Mouse (Mus musculus): ENCODE measurements around the gene Ercc5.

Gene Ercc5

DNA sequence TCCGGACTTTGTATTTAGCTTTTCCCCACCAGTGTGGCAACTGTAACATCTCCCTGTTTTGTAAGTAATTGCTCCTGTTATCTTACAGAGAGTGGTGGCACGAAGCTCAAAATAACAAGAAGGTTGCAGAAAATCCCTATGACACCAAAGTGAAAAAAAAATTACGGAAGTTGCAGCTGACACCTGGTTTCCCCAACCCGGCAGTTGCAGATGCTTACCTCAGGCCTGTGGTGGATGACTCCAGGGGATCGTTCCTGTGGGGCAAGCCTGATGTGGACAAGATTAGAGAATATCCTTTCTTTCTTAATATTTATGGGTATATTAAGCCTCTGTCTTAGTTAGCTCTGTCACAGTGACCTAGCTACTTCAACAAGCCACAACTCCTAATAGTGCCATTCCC lies 30.5 kb downstream of the Ercc5 start:
- no peak for DNase-seq

DNA sequence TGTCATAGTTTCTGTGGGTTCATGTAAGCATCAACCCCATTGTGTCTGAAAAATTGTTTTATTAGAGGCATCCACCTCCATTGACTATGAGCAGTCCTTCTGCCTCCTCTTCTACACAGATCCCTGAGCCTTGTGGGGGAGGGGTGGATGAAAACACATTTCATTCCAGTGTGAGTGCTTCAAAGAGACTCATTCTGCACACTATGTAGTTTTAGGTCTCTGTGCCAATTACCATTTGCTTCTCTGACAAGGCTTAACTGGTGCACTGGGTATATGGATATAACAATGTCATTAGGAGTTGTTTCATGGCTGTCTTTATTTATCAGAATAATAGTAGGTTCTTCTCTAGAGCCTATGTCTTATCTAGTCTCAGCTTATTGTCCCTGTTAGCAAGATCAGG lies 38.9 kb downstream of the Ercc5 start:
- DNase-seq, result no peak

DNA sequence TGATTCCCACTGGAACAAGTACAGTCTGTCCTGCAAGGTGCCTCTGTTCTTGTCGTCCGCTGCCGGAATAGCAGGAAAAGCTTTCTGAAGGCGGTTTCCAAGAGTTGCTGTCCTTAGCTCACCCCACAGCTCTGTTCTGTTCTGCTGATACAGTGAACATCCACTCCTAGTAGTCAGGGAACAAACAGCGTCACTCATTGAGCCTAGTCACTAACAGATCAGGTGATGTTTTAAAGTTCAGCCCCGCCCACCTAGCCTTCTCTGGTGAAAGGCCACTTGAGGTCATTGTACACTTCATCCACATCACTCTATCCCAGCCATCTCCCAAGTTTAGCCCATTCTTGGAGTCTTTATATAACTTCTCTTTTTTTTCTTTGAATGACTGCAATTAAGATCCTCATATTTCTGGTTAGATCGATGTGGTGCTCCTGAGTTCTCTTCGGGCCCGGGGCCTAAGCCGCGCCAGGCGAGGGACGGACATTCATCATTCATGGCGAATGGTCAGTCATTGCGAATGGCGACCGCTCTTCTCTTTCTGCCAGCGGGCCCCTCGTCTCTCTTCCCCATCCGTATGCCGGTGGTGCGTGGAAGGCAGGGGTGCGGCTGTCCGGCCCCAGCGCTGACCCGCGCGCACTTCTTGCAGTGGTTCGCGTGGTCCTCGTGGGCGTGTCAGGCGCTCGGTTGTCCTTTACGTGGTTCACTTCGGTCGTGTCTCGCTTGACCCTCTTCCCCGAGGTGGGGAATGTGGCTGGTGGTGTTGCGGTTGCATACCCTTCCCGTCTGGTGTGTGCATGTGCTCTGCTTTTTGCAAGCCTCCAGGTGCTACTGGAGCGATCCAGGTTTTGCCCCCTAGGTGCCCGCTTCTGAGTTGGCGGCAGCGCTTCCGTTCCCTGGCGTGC lies 51.0 kb downstream of the Ercc5 start:
- peak; percentile 44 for DNase-seq

DNA sequence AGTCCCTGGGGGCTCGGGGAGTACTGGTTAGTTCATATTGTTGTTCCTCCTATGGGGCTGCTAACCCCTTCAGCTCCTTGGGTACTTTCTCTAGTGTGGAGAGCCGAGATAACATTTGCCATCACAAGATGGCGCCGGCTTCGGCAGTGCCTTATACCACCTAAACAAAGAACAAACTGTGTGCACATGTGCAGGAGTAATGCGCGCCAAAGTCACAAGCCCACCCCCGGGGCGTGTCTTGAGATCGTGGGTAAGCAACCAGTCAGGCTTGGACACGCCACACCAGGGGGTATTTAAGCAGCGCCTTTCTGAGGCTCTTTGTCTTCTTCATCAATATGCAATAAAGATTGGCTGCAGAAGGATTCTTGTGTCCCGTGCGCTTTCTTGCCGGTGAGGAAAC lies 55.3 kb downstream of the Ercc5 start:
- no peak for DNase-seq

DNA sequence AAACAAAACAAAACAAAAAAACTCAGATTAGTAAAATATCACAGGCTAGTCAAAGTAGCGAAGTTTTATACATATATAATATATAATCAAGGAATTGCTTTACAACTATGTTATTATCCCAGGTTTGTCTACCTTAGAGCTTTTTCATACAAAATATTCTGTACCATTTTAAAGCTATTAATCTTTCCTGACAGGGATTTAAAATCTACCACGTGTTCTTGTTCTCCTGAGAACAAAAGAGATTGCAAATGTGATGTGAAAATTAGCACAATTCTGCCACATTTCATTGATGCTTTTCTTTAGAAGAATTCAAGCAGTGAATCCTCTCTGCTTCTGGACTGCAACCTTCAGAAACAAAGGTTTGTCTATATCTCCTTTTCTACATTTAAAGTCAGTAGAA lies 66.9 kb downstream of the Ercc5 start:
- DNase-seq, result no peak

DNA sequence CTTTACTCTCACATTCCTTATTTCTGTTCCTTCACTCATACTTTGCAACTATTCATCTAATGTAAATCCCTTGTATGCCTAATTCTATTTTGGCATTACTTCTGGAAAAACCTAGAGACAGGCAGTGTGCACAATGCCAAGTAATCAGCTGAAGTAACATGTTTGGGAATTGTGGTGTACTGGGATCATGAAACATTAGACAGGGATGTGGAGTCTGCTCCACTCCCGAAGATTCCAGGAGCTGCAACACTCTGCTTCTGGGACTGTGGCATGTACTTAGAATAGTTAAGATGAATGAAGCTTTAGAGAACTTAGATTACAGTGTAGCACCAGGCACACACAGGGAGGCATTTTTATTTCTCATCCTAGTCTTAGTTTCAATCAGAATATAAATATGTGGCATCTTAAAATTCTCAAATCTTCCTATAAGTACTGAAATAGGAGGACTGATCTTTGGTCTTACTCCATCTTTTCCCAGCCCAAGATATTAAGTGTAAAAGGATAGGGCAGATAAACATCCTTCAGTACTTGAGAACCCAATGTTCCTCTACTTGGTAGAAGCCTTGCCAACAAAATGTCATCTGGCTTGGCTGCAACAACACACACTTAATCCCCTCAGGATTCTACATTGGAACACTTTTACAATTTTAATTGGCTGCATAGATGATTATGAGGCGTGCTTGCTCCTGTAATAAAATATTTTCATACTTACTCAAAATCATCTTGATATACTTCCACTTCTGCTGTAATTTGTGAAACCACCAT lies 69.0 kb downstream of the Ercc5 start:
- no peak for DNase-seq

DNA sequence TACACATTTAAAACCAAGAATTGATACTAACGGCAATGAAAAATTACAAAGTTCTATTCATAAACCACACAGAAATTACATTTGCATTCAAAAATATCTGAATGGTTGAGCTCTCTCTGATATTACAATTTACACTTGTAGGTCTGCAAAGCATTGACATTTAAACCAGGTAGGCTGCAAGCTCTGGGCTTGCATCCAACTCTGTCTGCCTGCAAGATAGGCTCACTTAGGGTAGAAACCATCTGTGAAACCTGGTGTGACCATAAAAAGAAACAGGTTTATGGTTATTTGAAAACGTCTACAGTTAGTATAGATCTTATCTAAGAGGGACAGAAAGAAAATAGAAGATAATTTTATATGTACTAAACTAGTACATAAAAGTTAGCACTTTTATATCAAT lies 69.6 kb downstream of the Ercc5 start:
- peak; percentile 21 for DNase-seq

DNA sequence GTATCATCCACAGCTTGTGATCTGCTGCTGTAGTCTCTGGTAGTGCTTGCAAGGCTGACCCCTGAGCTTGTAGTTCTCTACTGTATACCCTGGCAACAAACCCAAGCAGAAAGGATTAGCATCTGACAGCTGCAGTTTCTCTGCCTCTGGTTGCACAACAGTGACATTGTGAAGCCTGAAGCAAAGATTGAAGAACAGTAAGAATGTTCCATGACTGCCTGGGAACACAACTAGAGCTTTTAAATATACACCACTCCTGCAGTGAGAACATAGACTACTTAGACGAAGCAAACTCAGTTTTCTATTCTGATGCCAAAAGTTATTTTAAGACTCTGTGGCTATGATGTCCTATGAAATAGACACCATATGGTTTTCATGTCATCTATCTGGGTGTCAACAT lies 71.3 kb downstream of the Ercc5 start, which contains the start of gene Mettl21e:
Gene Mettl21e (minus strand): TSS at position 86 of the 400 bp plus-strand sequence.
- no peak for DNase-seq

DNA sequence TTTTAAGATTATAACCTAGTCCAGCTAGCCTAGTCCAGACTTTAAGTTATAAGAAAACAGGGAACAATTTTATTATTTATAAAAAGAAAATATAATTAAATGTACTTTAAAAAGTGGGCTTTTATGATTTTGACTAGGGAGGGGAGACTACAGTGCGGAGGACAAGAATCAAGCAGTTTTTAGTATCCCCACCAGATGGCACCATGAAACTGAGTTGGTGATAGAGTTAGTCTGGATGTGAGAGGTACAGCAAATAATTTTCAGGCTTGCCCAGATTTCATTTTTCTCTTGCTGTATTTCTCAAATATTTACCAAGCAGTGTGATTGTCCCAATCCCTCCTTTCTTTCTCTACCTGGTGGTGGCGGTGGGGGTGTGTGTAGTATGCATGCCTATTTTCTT lies 81.5 kb downstream of the Ercc5 start:
- DNase-seq, result peak; percentile 15
